Mouse (Mus musculus) forebrain, embryonic 14.5 days (tissue): ENCODE results near the gene Rerg. TPM values are rescaled to one million over a fixed set of nuclear protein-coding genes. Genes with fewer than 3 reads are reported as not detected.

Source experiments
- ATAC-seq: fragments of 200-750 bp; cut with Nextera tagmentation; 2 replicates; pipeline ENCODE4 v1.8.0; 2017; ENCODE audit warnings: mild to moderate bottlenecking, moderate library complexity
- DNase-seq: peaks from one replicate; pipeline ENCODE4 v3.0.0-alpha.2; 2015; ENCODE audit warnings: low spot score
- H3K27ac ChIP-seq: fragments of 300-500 bp; sonication (generic); 2 replicates; pipeline ENCODE4 v1.5.1; 2014; ENCODE audit warnings: low read depth, mild to moderate bottlenecking, control low read depth, low read length, moderate library complexity
- H3K27me3 ChIP-seq: fragments of 300-500 bp; sonication (generic); replicated peaks from 2 replicates; pipeline ENCODE4 v1.6.1; 2014; ENCODE audit warnings: low read length, control low read depth, mixed read lengths; ENCODE audit not compliant: control insufficient read depth, insufficient read depth
- H3K36me3 ChIP-seq: fragments of 300-500 bp; sonication (generic); 2 replicates; pipeline ENCODE4 v1.6.1; 2014; ENCODE audit warnings: low read length, control low read depth; ENCODE audit not compliant: control insufficient read depth, insufficient read depth
- H3K4me1 ChIP-seq: fragments of 300-500 bp; sonication (generic); 2 replicates; pipeline ENCODE4 v1.6.1; 2014; ENCODE audit warnings: antibody characterized with exemption, low read length, control low read depth; ENCODE audit not compliant: control insufficient read depth, insufficient read depth
- H3K4me2 ChIP-seq: fragments of 300-500 bp; sonication (generic); 2 replicates; pipeline ENCODE4 v1.6.1; 2014; ENCODE audit warnings: mild to moderate bottlenecking, control low read depth, low read length
- H3K4me3 ChIP-seq: fragments of 300-500 bp; sonication (generic); 2 replicates; pipeline ENCODE4 v1.5.1; 2014; ENCODE audit warnings: low read depth, low read length, control low read depth
- H3K9ac ChIP-seq: fragments of 300-500 bp; sonication (generic); 2 replicates; pipeline ENCODE4 v1.6.1; 2014; ENCODE audit warnings: mild to moderate bottlenecking, low read length, control low read depth, moderate library complexity
- H3K9me3 ChIP-seq: fragments of 300-500 bp; sonication (generic); replicated peaks from 2 replicates; pipeline ENCODE4 v1.6.1; 2016; ENCODE audit warnings: low read length, control low read depth, mixed read lengths; ENCODE audit not compliant: control insufficient read depth
- WGBS: fragments of 180-500 bp; shearing (Covaris S2); extraction: QIAGEN DNeasy Blood & Tissue Kit; methylation state at CpG from one replicate; pipeline ENCODE4 v1.1.7; 2014; 5-methylcytosine and 5-hydroxymethylcytosine counted together
- polyA plus RNA-seq: library from polyadenylated mRNA; unstranded; fragments of >200 nt; fragmentation: Nextera tagmentation; extraction: Ambion mirVana; gene quantifications from 2 replicates; pipeline ENCODE4 v1.2.1, GENCODE M21; 2014

Rerg gene
- polyA plus RNA-seq, 1 experiment from 2014 or later, result 4.8 TPM

DNA sequence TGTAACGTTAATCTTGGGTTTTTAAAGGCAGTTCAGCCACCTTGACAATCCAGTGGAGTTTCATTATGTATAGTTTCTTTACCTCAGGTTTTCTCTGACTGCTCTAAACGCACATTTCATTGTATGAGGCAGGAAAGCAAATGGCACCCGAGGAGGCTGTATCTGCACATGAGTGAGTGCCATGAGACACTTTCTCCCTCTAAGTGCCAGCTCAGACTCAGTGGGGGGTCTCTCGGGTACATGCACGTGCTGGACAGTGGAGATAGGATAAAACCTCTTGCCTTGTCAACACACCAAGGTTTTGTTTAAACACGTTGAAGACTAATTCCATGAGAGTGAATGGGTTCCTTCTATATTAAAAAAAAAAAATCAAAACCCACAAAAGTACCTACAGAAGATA, 81.8 kb downstream of the Rerg start:
- 69% methylated on average over 6 of the region's 6 CpGs for WGBS
- no peak overlapping the region for H3K4me3 ChIP-seq
- no peak for DNase-seq

DNA sequence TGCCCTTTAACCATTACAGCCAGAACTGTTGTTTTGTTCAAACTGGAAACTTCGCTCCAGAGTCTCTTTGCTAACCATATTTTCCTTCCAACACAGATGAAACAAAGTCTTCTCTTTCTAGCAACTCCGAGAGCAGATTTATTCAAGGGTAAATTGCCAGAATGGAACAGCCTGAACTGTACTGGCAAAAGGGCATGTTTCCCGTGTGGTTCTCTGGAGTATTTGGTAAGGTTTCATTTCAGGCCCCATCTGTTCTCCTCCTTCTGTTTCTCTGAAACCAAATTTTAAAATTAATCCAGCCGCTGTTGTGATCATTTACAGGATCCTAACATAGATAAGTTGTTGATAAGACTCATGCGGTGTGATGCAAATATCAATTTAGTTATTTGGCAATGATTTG, 82.3 kb downstream of the Rerg start:
- no peak overlapping the region for H3K27ac ChIP-seq
- WGBS, result 67% methylated on average over 5 of the region's 5 CpGs
- ATAC-seq, result no peak

More for the DNA sequence above, 81.8 kb downstream of the Rerg start:
- H3K36me3 ChIP-seq, result no peaks in the 10 kb centered on the region
- ATAC-seq, result no peak
- no peak overlapping the region for H3K4me2 ChIP-seq
- H3K4me1 ChIP-seq, result no peaks in the 10 kb centered on the region
- no peak overlapping the region for H3K9ac ChIP-seq
- no peaks in the 10 kb centered on the region; the same call in 1 of the 2 replicates for H3K9me3 ChIP-seq
- no peak overlapping the region for H3K27ac ChIP-seq
- no peaks in the 10 kb centered on the region for H3K27me3 ChIP-seq

GRCm38 (mm10) chr6:137087470-137087869, 82.8 kb downstream of the Rerg start:
- no peaks in the 10 kb centered on the region for H3K27me3 ChIP-seq
- H3K4me3 ChIP-seq, result no peak overlapping the region
- whole genome bisulfite sequencing, result 79% methylated on average over 3 of the region's 3 CpGs
- no peak for ATAC-seq
- no peaks in the 10 kb centered on the region for H3K4me1 ChIP-seq
- H3K4me2 ChIP-seq, result no peak overlapping the region
- H3K27ac ChIP-seq, result no peak overlapping the region
- no peak for DNase-seq
- no peak overlapping the region for H3K9ac ChIP-seq
- no peaks in the 10 kb centered on the region; the same call in 1 of the 2 replicates for H3K9me3 ChIP-seq
- no peaks in the 10 kb centered on the region for H3K36me3 ChIP-seq

More for the DNA sequence above, 82.3 kb downstream of the Rerg start:
- Histone ChIP-seq H3K9ac (no peak overlapping the region), H3K27me3 (no peaks in the 10 kb centered on the region), H3K9me3 (no peaks in the 10 kb centered on the region; the same call in 1 of the 2 replicates), H3K36me3 (no peaks in the 10 kb centered on the region), H3K4me1 (no peaks in the 10 kb centered on the region), H3K4me2 (no peak overlapping the region), H3K4me3 (no peak overlapping the region)
- DNase-seq, result peak; percentile 39

GRCm38 (mm10) chr6:137079701-137080100, 90.6 kb downstream of the Rerg start:
- Histone ChIP-seq H3K27ac (no peak overlapping the region), H3K9ac (no peak overlapping the region), H3K4me2 (no peak overlapping the region), H3K4me3 (no peak overlapping the region), H3K27me3 (no peaks in the 10 kb centered on the region), H3K4me1 (no peaks in the 10 kb centered on the region), H3K9me3 (no peaks in the 10 kb centered on the region), H3K36me3 (no peaks in the 10 kb centered on the region)
- WGBS, result 88% methylated on average over 6 of the region's 6 CpGs
- ATAC-seq, result no peak
- DNase-seq, result no peak

DNA sequence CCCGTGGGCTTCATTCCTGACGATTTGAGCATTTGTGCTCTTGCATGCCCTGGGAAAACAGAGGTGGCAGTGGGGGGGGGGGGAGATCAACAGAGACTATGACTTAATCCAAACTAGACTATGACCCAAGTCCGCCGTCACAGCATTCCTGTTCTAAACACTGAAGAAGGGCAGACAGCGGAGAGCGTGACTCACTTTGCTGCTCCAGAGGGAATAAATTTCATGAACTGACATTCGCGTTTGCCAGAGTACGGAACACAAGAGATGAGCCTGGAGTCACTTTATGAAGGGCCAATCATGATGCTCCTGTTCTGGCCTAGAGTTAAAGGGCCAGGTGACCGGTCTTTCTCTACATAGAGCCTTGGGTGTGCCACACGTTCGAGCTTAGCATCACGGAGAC, 93.6 kb downstream of the Rerg start:
- Histone ChIP-seq H3K9me3 (no peaks in the 10 kb centered on the region), H3K27me3 (no peaks in the 10 kb centered on the region), H3K36me3 (no peaks in the 10 kb centered on the region), H3K4me1 (no peaks in the 10 kb centered on the region), H3K27ac (no peak overlapping the region), H3K4me3 (no peak overlapping the region), H3K4me2 (no peak overlapping the region), H3K9ac (no peak overlapping the region)
- no peak for ATAC-seq
- no peak for DNase-seq
- WGBS, result 92% methylated on average over 13 of the region's 13 CpGs

GRCm38 (mm10) chr6:137076225-137076624, 94.1 kb downstream of the Rerg start:
- no peak overlapping the region for H3K27ac ChIP-seq
- no peaks in the 10 kb centered on the region for H3K27me3 ChIP-seq
- ATAC-seq (no peak), DNase-seq (no peak)
- H3K4me1 ChIP-seq, result no peaks in the 10 kb centered on the region
- H3K4me2 ChIP-seq, result no peak overlapping the region
- no peaks in the 10 kb centered on the region for H3K9me3 ChIP-seq
- H3K9ac ChIP-seq, result no peak overlapping the region
- WGBS, result 92% methylated on average over 6 of the region's 6 CpGs
- no peaks in the 10 kb centered on the region for H3K36me3 ChIP-seq
- H3K4me3 ChIP-seq, result no peak overlapping the region

DNA sequence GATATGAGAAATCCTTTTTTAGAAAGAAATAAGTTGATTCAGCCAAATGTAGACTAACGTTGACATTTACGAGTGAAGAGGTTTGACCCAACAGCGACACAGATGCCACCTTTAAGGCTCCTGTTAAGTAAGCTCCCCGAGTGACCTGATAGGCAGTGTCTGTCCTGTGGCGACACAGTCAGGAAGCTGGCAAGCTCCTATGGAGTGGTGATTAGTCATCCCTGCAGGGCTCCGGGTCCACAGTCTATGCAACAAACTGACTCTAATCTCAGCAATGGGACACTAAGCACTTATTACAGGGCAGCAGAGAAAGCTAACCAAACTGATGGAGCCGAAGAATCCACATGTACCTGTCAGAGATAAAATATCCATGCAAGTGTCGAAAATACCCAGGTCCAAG, 98.0 kb downstream of the Rerg start:
- Histone ChIP-seq H3K9ac (no peak overlapping the region), H3K36me3 (no peaks in the 10 kb centered on the region), H3K27me3 (no peaks in the 10 kb centered on the region), H3K9me3 (no peaks in the 10 kb centered on the region), H3K4me2 (no peak overlapping the region), H3K4me1 (no peaks in the 10 kb centered on the region), H3K27ac (no peak overlapping the region), H3K4me3 (no peak overlapping the region)
- DNase-seq (no peak), ATAC-seq (no peak)
- 56% methylated on average over 8 of the region's 8 CpGs for WGBS

DNA sequence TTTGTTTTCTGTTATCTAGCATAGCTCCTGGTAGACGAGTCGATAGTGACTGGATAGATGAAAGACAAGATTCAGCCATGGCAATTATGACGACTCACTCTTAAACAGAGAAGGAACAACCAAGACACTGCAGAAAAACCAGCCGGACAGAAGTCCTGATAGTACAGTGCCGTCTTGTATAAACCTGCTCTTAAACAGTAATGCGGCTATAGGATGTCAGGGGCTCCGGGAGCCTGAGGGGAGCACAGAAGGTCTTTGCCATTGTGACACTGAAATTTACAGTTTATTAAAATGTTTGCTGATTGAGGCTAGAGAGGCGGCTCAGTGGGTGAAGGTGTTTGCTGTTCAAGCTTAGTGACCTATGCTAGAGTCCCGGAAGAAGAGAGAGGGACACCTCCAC, 98.8 kb downstream of the Rerg start:
- Histone ChIP-seq H3K27me3 (no peaks in the 10 kb centered on the region), H3K4me3 (no peak overlapping the region), H3K36me3 (no peaks in the 10 kb centered on the region), H3K27ac (no peak overlapping the region), H3K4me1 (no peaks in the 10 kb centered on the region), H3K9me3 (no peaks in the 10 kb centered on the region), H3K4me2 (no peak overlapping the region), H3K9ac (no peak overlapping the region)
- no peak for DNase-seq
- 91% methylated on average over 9 of the region's 9 CpGs for WGBS
- no peak for ATAC-seq

GRCm38 (mm10) chr6:137065506-137065905, 104.8 kb downstream of the Rerg start:
- WGBS, result 91% methylated on average over 7 of the region's 7 CpGs
- Histone ChIP-seq H3K9me3 (no peaks in the 10 kb centered on the region), H3K4me1 (no peaks in the 10 kb centered on the region), H3K27ac (no peak overlapping the region), H3K9ac (no peak overlapping the region), H3K27me3 (no peaks in the 10 kb centered on the region), H3K4me2 (no peak overlapping the region), H3K4me3 (no peak overlapping the region), H3K36me3 (no peaks in the 10 kb centered on the region)
- ATAC-seq, result no peak
- no peak for DNase-seq
